Mouse (Mus musculus): ENCODE measurements at regions not wholly inside any gene's neighbourhood (a gene's known extent, or its start where the extent isn't known, plus 50 kb on each side); places are given as distances from the start of the nearest gene placed in this dataset.

GRCm38 (mm10) chr1:120966132-120966531 lies 363.9 kb downstream of the En1 start:
- WGBS = 86% methylated on average over 3 of the region's 3 CpGs

GRCm38 (mm10) chr1:120974661-120975060 lies 357.7 kb downstream of the Insig2 start:
- Histone ChIP-seq H3K27ac (no peak overlapping the region), H3K9ac (no peak overlapping the region), H3K4me1 (replicated peaks; ENCODE audit: control insufficient read depth, insufficient read depth, low read length) (no peaks in the 10 kb centered on the region), H3K27me3 (ENCODE audit: control insufficient read depth, insufficient read depth, low read length) (no peaks in the 10 kb centered on the region), H3K4me2 (replicated peaks) (no peak overlapping the region), H3K9me3 (ENCODE audit: control insufficient read depth, low read length) (no peaks in the 10 kb centered on the region), H3K36me3 (replicated peaks; ENCODE audit: control insufficient read depth, insufficient read depth) (no peaks in the 10 kb centered on the region), H3K4me3 (replicated peaks; ENCODE audit: low read length) (no peak overlapping the region)
- ATAC-seq (ENCODE audit: low FRiP score) (no peak), DNase-seq (ENCODE audit: low spot score) (no peak)
- 76% methylated on average over 1 of the region's 1 CpGs for WGBS

More at GRCm38 (mm10) chr1:120966132-120966531, 363.9 kb downstream of the En1 start:
- no peak for DNase-seq (ENCODE audit: low spot score)
- Histone ChIP-seq H3K4me1 (replicated peaks; ENCODE audit: control insufficient read depth, insufficient read depth, low read length) (no peaks in the 10 kb centered on the region), H3K9me3 (ENCODE audit: control insufficient read depth, low read length) (no peaks in the 10 kb centered on the region), H3K27me3 (ENCODE audit: control insufficient read depth, insufficient read depth, low read length) (no peaks in the 10 kb centered on the region), H3K4me2 (replicated peaks) (no peak overlapping the region), H3K36me3 (replicated peaks; ENCODE audit: control insufficient read depth, insufficient read depth) (no peaks in the 10 kb centered on the region), H3K27ac (no peak overlapping the region), H3K4me3 (replicated peaks; ENCODE audit: low read length) (no peak overlapping the region), H3K9ac (no peak overlapping the region)
- ATAC-seq (ENCODE audit: low FRiP score) = no peak

DNA sequence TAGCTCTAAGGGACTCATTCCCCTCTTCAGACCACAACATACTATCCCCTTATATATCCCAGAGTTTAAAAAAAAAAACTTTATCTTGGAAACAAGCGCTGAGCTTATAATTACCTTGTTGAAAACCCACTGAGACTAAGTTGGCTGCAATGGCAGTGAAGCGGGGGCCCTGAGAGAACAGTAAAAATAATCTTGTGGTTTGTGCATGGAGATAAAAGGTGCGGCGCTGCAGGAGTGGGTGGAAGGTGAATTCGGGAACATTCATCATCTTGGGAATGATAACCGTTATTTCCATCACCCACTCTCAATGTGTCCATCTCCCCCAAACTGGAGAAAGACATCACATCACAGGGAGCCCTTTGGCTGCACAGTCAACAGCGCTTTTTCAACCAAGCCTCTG lies 327.9 kb downstream of the Insig2 start:
- H3K9me3 ChIP-seq (ENCODE audit: control insufficient read depth, low read length) = 0 out of 2 replicates have a peak, but pooled peaks cover 4% of the 10 kb centered on the region
- WGBS = 96% methylated on average over 7 of the region's 7 CpGs
- DNase-seq (ENCODE audit: low spot score) = no peak

DNA sequence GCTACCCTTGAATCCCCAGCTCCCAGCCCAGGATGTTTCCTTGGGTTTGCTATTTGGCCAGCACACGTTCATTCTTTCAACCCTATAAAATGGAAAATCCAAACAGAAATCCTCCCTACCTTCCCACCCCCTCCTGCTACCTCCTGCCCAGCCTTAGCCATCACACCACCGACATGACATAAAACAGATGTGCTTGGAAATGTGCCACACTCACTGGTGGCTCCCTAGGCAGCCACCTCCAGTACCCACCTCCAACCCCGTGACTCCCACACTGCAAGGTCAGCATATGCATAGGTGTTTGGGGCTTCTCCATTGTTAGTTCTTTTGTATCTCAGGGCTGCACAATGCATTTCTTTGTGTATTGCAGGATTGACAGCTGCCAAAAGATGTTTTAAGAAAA lies 327.2 kb downstream of the Insig2 start:
- H3K27me3 ChIP-seq (ENCODE audit: control insufficient read depth, insufficient read depth, low read length) = no peaks in the 10 kb centered on the region
- WGBS = 48% methylated on average over 3 of the region's 3 CpGs
- no peak for DNase-seq (ENCODE audit: low spot score)

More for the DNA sequence above, 327.9 kb downstream of the Insig2 start:
- no peaks in the 10 kb centered on the region for H3K27me3 ChIP-seq (ENCODE audit: control insufficient read depth, insufficient read depth, low read length)
- ATAC-seq (ENCODE audit: low FRiP score) = no peak
- H3K4me2 ChIP-seq (replicated peaks) = no peak overlapping the region
- no peak overlapping the region for H3K9ac ChIP-seq
- no peak overlapping the region for H3K4me3 ChIP-seq (replicated peaks; ENCODE audit: low read length)
- no peaks in the 10 kb centered on the region for H3K4me1 ChIP-seq (replicated peaks; ENCODE audit: control insufficient read depth, insufficient read depth, low read length)
- no peak overlapping the region for H3K27ac ChIP-seq
- no peaks in the 10 kb centered on the region for H3K36me3 ChIP-seq (replicated peaks; ENCODE audit: control insufficient read depth, insufficient read depth)

DNA sequence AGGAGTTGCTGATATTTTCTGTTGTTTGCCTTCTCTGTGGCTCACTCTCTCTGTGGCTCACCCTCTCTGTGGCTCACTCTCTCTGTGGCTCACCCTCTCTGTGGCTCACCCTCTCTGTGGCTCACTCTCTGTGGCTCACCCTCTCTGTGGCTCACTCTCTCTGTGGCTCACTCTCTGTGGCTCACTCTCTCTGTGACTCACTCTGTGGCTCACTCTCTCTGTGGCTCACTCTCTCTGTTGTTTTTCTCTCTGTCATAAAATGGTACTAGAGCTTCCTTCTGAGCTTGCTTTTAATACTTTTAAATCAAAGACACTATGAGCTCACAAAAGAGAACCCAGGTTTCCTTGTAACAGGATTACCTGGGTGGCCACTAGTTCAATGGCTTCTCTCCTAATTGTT lies 320.3 kb downstream of the Insig2 start:
- H3K27ac ChIP-seq = no peak overlapping the region
- H3K4me2 ChIP-seq (replicated peaks) = no peak overlapping the region
- no peak overlapping the region for H3K4me3 ChIP-seq (replicated peaks; ENCODE audit: low read length)
- no peaks in the 10 kb centered on the region for H3K36me3 ChIP-seq (replicated peaks; ENCODE audit: control insufficient read depth, insufficient read depth)
- DNase-seq (ENCODE audit: low spot score) = no peak
- no peak overlapping the region for H3K9ac ChIP-seq
- H3K9me3 ChIP-seq (ENCODE audit: control insufficient read depth, low read length) = 0 out of 2 replicates have a peak, but pooled peaks cover 7% of the 10 kb centered on the region
- no peaks in the 10 kb centered on the region for H3K27me3 ChIP-seq (ENCODE audit: control insufficient read depth, insufficient read depth, low read length)
- ATAC-seq (ENCODE audit: low FRiP score) = no peak
- H3K4me1 ChIP-seq (replicated peaks; ENCODE audit: control insufficient read depth, insufficient read depth, low read length) = no peaks in the 10 kb centered on the region

More for the DNA sequence above, 327.2 kb downstream of the Insig2 start:
- Histone ChIP-seq H3K27ac (no peak overlapping the region), H3K4me1 (replicated peaks; ENCODE audit: control insufficient read depth, insufficient read depth, low read length) (no peaks in the 10 kb centered on the region), H3K36me3 (replicated peaks; ENCODE audit: control insufficient read depth, insufficient read depth) (no peaks in the 10 kb centered on the region), H3K4me3 (replicated peaks; ENCODE audit: low read length) (no peak overlapping the region), H3K9me3 (ENCODE audit: control insufficient read depth, low read length) (0 out of 2 replicates have a peak, but pooled peaks cover 7% of the 10 kb centered on the region), H3K9ac (no peak overlapping the region), H3K4me2 (replicated peaks) (no peak overlapping the region)
- ATAC-seq (ENCODE audit: low FRiP score) = no peak

DNA sequence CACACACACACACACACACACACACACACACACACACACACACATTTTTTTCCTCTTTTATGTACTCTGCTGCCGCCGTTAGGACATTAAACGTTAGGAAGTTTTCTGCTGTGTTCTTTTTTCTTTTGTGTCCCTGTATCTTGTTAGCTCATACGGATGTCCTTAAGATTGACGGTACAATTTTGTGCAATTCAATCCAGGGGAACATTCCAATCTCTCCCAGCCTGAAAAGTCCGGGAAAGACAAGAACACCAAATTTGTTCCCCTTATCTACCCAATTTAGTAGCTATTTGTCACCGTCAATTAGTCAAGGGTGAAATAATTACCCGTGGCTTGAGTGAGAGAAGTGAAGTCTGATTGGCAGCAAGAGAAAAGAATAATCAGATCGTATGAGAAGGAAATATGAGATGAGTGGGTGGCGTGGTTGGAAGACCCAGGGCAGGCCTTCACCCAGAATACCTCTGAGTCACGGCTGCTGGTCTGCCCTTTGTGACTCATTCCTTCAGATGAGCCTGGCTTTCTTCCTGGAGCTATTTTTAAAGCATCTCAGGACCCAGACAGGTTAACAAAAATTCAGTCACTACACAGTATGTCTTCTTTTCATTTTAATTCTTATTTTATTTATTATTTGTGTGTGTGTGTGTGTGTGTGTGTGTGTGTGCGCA lies 318.4 kb downstream of the Insig2 start:
- 34% methylated on average over 12 of the region's 12 CpGs for WGBS
- ATAC-seq (ENCODE audit: low FRiP score) (no peak), DNase-seq (ENCODE audit: low spot score) (no peak)
- H3K4me3 ChIP-seq (replicated peaks; ENCODE audit: low read length) = no peak overlapping the region
- H3K9ac ChIP-seq = no peak overlapping the region
- no peak overlapping the region for H3K4me2 ChIP-seq (replicated peaks)
- H3K27me3 ChIP-seq (ENCODE audit: control insufficient read depth, insufficient read depth, low read length) = no peaks in the 10 kb centered on the region
- no peaks in the 10 kb centered on the region for H3K4me1 ChIP-seq (replicated peaks; ENCODE audit: control insufficient read depth, insufficient read depth, low read length)
- no peaks in the 10 kb centered on the region for H3K36me3 ChIP-seq (replicated peaks; ENCODE audit: control insufficient read depth, insufficient read depth)
- no peak overlapping the region for H3K27ac ChIP-seq
- H3K9me3 ChIP-seq (ENCODE audit: control insufficient read depth, low read length) = 0 out of 2 replicates have a peak, but pooled peaks cover 4% of the 10 kb centered on the region

DNA sequence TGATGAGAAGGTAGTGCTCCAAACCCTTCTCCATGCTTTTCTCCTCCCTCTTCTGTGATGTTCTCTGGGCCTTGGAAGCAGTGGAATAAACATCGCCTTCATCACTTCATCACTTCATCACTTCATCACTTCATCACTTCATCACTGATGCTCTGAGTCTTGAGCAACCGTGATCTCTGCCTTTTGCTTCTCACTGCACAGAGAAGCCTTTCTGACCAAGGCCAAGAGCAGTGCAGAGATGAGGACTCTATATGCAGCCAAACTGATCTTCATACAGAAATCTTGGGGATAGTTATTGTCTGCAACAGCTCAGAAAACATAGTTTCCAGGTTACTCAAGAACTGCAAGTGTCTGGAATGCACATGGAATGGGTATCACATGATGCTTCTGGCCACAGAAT lies 303.0 kb downstream of the Insig2 start:
- ATAC-seq (ENCODE audit: low FRiP score) = no peak
- WGBS = 96% methylated on average over 2 of the region's 2 CpGs

DNA sequence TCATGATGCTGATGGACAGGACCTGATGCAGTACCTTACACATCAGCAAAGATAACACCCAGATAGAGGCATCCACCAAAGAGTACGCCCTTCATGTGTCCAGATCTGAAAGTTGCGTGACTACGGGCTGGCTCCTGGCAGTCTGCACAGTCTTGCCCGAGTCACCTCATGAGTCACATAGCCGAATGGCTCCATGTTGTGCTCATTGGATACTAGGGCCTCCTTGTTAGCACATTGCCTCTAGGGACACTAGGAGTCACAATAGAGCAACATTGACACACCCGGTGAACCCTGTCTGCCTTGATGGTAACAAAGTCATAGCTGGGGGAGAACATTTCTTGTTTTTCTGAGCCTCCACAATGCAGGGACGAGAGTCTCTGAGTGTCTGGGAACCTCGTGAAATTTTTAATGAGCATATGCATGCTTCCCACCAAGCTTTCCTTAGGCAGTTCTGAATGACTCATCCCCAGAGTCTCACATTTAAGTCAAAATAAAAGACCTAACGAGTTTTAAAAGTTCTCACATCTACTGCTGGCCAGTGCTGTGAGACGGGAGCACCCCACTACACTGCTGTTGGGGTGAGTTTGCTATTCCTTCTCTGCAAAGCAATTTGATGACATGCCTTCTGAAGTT lies 297.5 kb downstream of the Insig2 start:
- Histone ChIP-seq H3K9me3 (ENCODE audit: control insufficient read depth, low read length) (no peaks in the 10 kb centered on the region), H3K36me3 (replicated peaks; ENCODE audit: control insufficient read depth, insufficient read depth) (no peaks in the 10 kb centered on the region), H3K4me2 (replicated peaks) (no peak overlapping the region), H3K4me3 (replicated peaks; ENCODE audit: low read length) (no peak overlapping the region), H3K4me1 (replicated peaks; ENCODE audit: control insufficient read depth, insufficient read depth, low read length) (no peaks in the 10 kb centered on the region), H3K27me3 (ENCODE audit: control insufficient read depth, insufficient read depth, low read length) (no peaks in the 10 kb centered on the region), H3K9ac (no peak overlapping the region), H3K27ac (no peak overlapping the region)
- ATAC-seq (ENCODE audit: low FRiP score) (no peak), DNase-seq (ENCODE audit: low spot score) (no peak)
- 92% methylated on average over 10 of the region's 10 CpGs for WGBS

More for the DNA sequence above, 303.0 kb downstream of the Insig2 start:
- peaks cover 4% of the 10 kb centered on the region; the same call in 1 of the 2 replicates for H3K9me3 ChIP-seq (ENCODE audit: control insufficient read depth, low read length)
- no peak overlapping the region for H3K27ac ChIP-seq
- H3K4me3 ChIP-seq (replicated peaks; ENCODE audit: low read length) = no peak overlapping the region
- H3K36me3 ChIP-seq (replicated peaks; ENCODE audit: control insufficient read depth, insufficient read depth) = no peaks in the 10 kb centered on the region
- H3K4me1 ChIP-seq (replicated peaks; ENCODE audit: control insufficient read depth, insufficient read depth, low read length) = no peaks in the 10 kb centered on the region
- no peak overlapping the region for H3K4me2 ChIP-seq (replicated peaks)
- H3K9ac ChIP-seq = no peak overlapping the region
- no peak for DNase-seq (ENCODE audit: low spot score)
- no peaks in the 10 kb centered on the region for H3K27me3 ChIP-seq (ENCODE audit: control insufficient read depth, insufficient read depth, low read length)

DNA sequence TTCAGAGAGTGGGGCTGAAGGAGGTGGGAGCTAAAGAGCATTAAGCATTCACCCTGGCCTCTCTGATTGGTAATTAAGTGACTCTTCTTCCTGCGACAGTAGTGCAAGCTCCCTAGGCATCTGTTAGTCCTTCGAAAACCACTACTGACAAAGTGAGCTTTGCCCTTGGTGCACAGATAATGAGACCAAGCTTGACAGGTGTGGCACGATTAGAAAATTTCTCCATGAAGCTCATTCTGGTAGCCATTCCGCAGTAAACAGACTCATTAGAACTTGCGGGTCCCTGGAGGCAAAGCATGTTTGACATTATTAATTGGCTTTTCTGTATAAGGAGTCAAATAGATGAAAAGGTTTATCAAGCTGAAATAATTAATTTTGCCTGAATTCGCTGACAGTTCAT lies 285.8 kb downstream of the Insig2 start:
- DNase-seq (ENCODE audit: low spot score) (peak; percentile 27), ATAC-seq (ENCODE audit: low FRiP score) (no peak)
- Histone ChIP-seq H3K4me2 (replicated peaks) (no peak overlapping the region), H3K9me3 (ENCODE audit: control insufficient read depth, low read length) (no peaks in the 10 kb centered on the region), H3K27me3 (ENCODE audit: control insufficient read depth, insufficient read depth, low read length) (peaks cover 50% of the 10 kb centered on the region), H3K9ac (no peak overlapping the region), H3K4me3 (replicated peaks; ENCODE audit: low read length) (no peak overlapping the region), H3K27ac (no peak overlapping the region), H3K36me3 (replicated peaks; ENCODE audit: control insufficient read depth, insufficient read depth) (no peaks in the 10 kb centered on the region), H3K4me1 (replicated peaks; ENCODE audit: control insufficient read depth, insufficient read depth, low read length) (peaks cover 9% of the 10 kb centered on the region; the same call in 1 of the 2 replicates)
- WGBS = 38% methylated on average over 6 of the region's 6 CpGs
